Mouse (Mus musculus) CH12.LX (cell line): ENCODE data around the gene F2r.

Experiments used
- CHD1 ChIP-seq: IDR thresholded peaks from 2 replicates; pipeline ENCODE4 v1.6.1; 2012; ENCODE audit warnings: low read depth, low read length, improper control_type of control experiment, inconsistent platforms
- CTCF ChIP-seq, 2 experiments: IDR thresholded peaks in 1 of 2; conservative IDR thresholded peaks in 1 of 2; 2 replicates each; pipeline ENCODE4 v1.5.1; 2011 to 2012; ENCODE audit warnings: low read depth in 2 of 2, low read length in 2 of 2, improper control_type of control experiment in 1 of 2, inconsistent platforms in 1 of 2, mild to moderate bottlenecking in 1 of 2, moderate library complexity in 1 of 2
- EP300 ChIP-seq: IDR thresholded peaks from 2 replicates; pipeline ENCODE4 v1.6.1; 2011; ENCODE audit warnings: low read length, improper control_type of control experiment
- JUN ChIP-seq: IDR thresholded peaks from 2 replicates; pipeline ENCODE4 v1.6.1; 2011; ENCODE audit warnings: low read depth, mild to moderate bottlenecking, low read length, improper control_type of control experiment, moderate library complexity; ENCODE audit not compliant: insufficient read depth
- MAX ChIP-seq: IDR thresholded peaks from 2 replicates; pipeline ENCODE4 v1.6.1; 2011; ENCODE audit warnings: low read length, improper control_type of control experiment
- NELFE ChIP-seq: IDR thresholded peaks from 2 replicates; pipeline ENCODE4 v1.6.1; 2011; ENCODE audit warnings: low read depth, low read length, improper control_type of control experiment
- PAX5 ChIP-seq: IDR thresholded peaks from 2 replicates; pipeline ENCODE4 v1.6.1; 2012; ENCODE audit warnings: low read length, inconsistent platforms, mixed read lengths
- POLR2A ChIP-seq: IDR thresholded peaks from 2 replicates; pipeline ENCODE4 v1.6.1; 2011; ENCODE audit warnings: low read depth, mild to moderate bottlenecking, improper control_type of control experiment, low read length
- UBTF ChIP-seq: IDR thresholded peaks from 2 replicates; pipeline ENCODE4 v1.6.1; 2012; ENCODE audit warnings: low read depth, mild to moderate bottlenecking, inconsistent platforms, low read length, improper control_type of control experiment, moderate library complexity
- ZC3H11A ChIP-seq: IDR thresholded peaks from 2 replicates; pipeline ENCODE4 v1.6.1; 2012; ENCODE audit warnings: low read depth, mild to moderate bottlenecking, inconsistent platforms, low read length, improper control_type of control experiment
- ZMIZ1 ChIP-seq: IDR thresholded peaks from 2 replicates; pipeline ENCODE4 v1.6.1; 2012; ENCODE audit warnings: low read depth, mild to moderate bottlenecking, inconsistent platforms, low read length, improper control_type of control experiment

GRCm38 (mm10) chr13:95595921-95596320 lies 22.4 kb downstream of the F2r start:
- TF ChIP-seq CTCF (conservative IDR thresholded peaks at IDR 0.05 in 1 of 2, IDR thresholded peaks at IDR 0.05 in 1 of 2; ENCODE audit: low read depth in 2 of 2, low read length in 2 of 2) (no peak), PAX5 (no peak), MAX (no peak), EP300 (no peak), ZMIZ1 (no peak), JUN (no peak), NELFE (no peak), POLR2A (no peak), ZC3H11A (no peak), CHD1 (no peak), UBTF (no peak)
